Mouse (Mus musculus): ENCODE data around the gene Tet2.

DNA sequence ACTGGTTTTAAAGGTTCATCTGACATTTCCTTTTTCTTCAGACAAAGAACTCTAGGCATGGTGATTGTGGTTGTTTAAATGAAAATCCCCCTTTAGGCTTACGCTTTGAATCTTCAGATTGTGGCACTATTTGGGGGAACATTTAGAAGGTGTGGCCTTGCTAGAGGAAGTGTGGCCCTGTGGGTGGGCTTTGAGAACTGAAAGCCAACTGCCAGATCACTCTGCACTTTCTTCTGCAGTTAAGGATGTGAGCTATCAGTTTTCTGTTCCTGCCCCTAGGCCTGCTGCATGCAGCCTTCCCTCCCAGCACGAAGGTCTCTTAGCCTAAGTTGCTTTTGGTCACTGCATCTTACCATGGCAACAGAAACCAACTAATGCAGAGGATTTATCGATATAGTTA lies 26.1 kb downstream of the Tet2 start:
- TF ChIP-seq CTCF (IDR thresholded peaks at IDR 0.05; ENCODE audit: insufficient read depth, low read depth, low read length): no peak
- TF ChIP-seq POLR2A (IDR thresholded peaks at IDR 0.05; ENCODE audit: insufficient read depth, low read depth, low read length): no peak
